Mouse (Mus musculus) heart, adult 2 months (tissue): ENCODE results near the gene Wdr54. TPM values are rescaled to one million over a fixed set of nuclear protein-coding genes. Genes with fewer than 3 reads are reported as not detected.

ENCODE experiments used
- DNase-seq, 2 experiments: peaks; one replicate each; pipeline ENCODE4 v3.0.0; 2021
- H3K27ac ChIP-seq: fragments of 200-600 bp; 2 replicates; pipeline ENCODE4 v1.8.1; 2022
- H3K27me3 ChIP-seq: fragments of 200-500 bp; 2 replicates; pipeline ENCODE4 v1.6.1; 2012; ENCODE audit warnings: mild to moderate bottlenecking, low read length, inconsistent platforms, mixed read lengths; ENCODE audit not compliant: control insufficient read depth, insufficient read depth
- H3K36me3 ChIP-seq: fragments of 200-500 bp; 2 replicates; pipeline ENCODE4 v1.6.1; 2012; ENCODE audit warnings: low read length, inconsistent platforms; ENCODE audit not compliant: control insufficient read depth, insufficient read depth
- H3K4me1 ChIP-seq: fragments of 200-500 bp; 2 replicates; pipeline ENCODE4 v1.6.1; 2011; ENCODE audit warnings: low read length; ENCODE audit not compliant: control insufficient read depth, insufficient read depth
- H3K4me3 ChIP-seq: fragments of 200-600 bp; 2 replicates; pipeline ENCODE4 v1.8.1; 2022
- H3K79me2 ChIP-seq: fragments of 200-500 bp; replicated peaks from 2 replicates; pipeline ENCODE4 v1.6.1; 2012; ENCODE audit warnings: mild to moderate bottlenecking, inconsistent platforms, low read length, moderate library complexity, mixed read lengths; ENCODE audit not compliant: control insufficient read depth, insufficient read depth
- H3K9ac ChIP-seq: fragments of 200-500 bp; 2 replicates; pipeline ENCODE4 v1.6.1; 2012; ENCODE audit warnings: low read depth, mild to moderate bottlenecking, control low read depth, inconsistent platforms, low read length, mixed read lengths
- CTCF ChIP-seq: fragments of 200-600 bp; IDR thresholded peaks from 2 replicates; pipeline ENCODE4 v1.8.1; 2022; ENCODE audit warnings: antibody characterized with exemption, mild to moderate bottlenecking, moderate library complexity
- EP300 ChIP-seq: fragments of 200-500 bp; IDR thresholded peaks from 2 replicates; pipeline ENCODE4 v1.6.1; 2011; ENCODE audit warnings: low read depth, low read length, control low read depth; ENCODE audit not compliant: insufficient read depth
- POLR2A ChIP-seq: fragments of 200-500 bp; IDR thresholded peaks from 2 replicates; pipeline ENCODE4 v1.6.1; 2011; ENCODE audit warnings: mild to moderate bottlenecking, low read depth, low read length, control low read depth; ENCODE audit not compliant: insufficient read depth
- WGBS: fragments of 180-500 bp; shearing (Covaris S2); methylation state at CpG from one replicate; pipeline ENCODE4 v1.1.7; 2018; 5-methylcytosine and 5-hydroxymethylcytosine counted together
- intact Hi-C: fragments of 180-260 bp; cut with DNase I; formaldehyde crosslinking; loops from one replicate; pipeline ENCODE4 v1.15.1; 2025
- polyA plus RNA-seq: library from polyadenylated mRNA; depleted of rRNA; stranded (reverse); fragments of >200 nt; gene quantifications from 2 replicates; pipeline ENCODE4 v1.2.3, GENCODE M21; 2012
- total RNA-seq, 2 experiments: library from RNA; stranded (reverse); gene quantifications; 2 replicates each; pipeline ENCODE4 v1.2.3; 2021

Wdr54 gene
- total and polyA plus RNA-seq, 3 experiments = 0.89 to 2.1 (median 1.3) TPM

DNA sequence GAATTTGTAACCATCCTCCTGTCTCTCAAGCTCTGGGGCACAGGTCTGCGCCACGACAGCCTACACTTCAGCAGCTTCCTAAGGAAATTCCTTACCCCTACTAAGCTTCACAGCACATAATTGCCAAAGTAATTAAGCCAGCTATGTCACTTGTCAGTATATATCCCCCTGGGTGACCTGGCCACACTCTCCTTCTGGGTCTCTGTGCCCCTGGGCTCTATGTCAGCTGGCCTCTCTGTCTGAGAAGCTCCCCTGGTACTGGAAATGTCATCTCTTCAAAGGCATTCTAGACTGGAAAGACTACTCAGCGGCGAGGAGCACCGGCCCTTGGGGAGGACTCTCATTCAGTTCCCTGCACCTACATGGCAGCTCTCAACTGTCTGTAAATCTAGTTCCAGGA, 33.2 kb downstream of the Wdr54 start:
- H3K36me3 ChIP-seq = no peaks in the 10 kb centered on the region
- H3K4me3 ChIP-seq = no peak overlapping the region
- DNase-seq = no peak
- no peak overlapping the region for H3K9ac ChIP-seq
- no peak overlapping the region for H3K27ac ChIP-seq
- WGBS = 87% methylated on average over 5 of the region's 5 CpGs
- intact Hi-C loops = loop anchor here (5.0 kb wide), 1 partner anchor 204 kb away; the partner anchor contains the start of genes Mob1a and Mthfd2
- H3K4me1 ChIP-seq = peaks cover 3% of the 10 kb centered on the region
- TF ChIP-seq EP300 (no peak), POLR2A (no peak), CTCF (no peak)
- no peaks in the 10 kb centered on the region for H3K27me3 ChIP-seq
- H3K79me2 ChIP-seq = no peaks in the 10 kb centered on the region

DNA sequence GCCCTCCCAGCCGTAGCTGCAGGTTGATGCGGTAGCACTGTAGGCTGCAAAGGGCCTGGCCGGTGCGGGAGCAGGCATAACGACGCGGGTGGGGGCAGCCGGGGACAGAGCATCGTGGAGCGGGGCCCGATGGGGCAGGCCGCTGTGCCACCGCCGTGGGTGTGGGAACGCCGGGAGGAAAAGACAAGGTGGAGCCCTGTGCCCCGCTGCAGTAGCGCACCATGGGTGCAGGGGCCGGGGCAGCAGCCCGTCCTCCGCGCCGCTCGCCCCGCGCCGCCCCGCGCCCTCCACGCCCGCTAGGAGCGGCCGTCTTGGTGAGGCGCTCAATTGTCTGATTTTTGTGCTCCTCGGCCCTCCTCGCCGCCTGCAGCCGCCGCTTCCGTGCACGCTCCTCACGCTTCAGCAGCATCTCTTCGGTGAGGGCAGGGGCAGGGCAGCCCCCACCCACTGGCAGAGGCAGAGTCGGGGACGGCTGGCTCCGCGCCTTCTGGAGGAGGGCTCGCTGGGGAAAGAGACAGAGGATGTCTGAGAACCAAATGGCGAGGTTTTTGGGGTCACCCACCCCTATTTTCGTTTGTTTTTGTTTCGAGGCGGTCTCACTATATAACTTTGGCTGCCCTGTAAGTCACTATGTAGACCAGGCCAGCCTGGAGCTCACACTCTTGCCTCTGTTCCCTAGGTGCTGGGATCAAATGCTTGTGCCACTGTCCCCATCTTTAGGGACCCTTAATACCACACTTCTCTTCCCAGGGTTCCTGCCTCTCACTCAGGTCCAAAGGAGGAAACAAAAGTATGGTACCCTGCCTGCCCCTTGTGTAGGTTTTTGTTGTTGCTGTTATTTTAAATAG, 34.1 kb downstream of the Wdr54 start:
- intact Hi-C loops = loop anchor here (5.0 kb wide), 1 partner anchor 205 kb away; the partner anchor contains the start of genes Mob1a and Mthfd2
- Histone ChIP-seq H3K4me3 (peak overlapping the region; percentile 74), H3K36me3 (no peaks in the 10 kb centered on the region), H3K79me2 (no peaks in the 10 kb centered on the region), H3K27ac (peak overlapping the region; percentile 60), H3K9ac (peak overlapping the region; percentile 80), H3K27me3 (no peaks in the 10 kb centered on the region), H3K4me1 (peaks cover 3% of the 10 kb centered on the region)
- 3% methylated on average over 49 of the region's 52 CpGs for WGBS
- no peak for DNase-seq
- TF ChIP-seq POLR2A = no peak
- no peak for TF ChIP-seq EP300
- TF ChIP-seq CTCF = no peak

DNA sequence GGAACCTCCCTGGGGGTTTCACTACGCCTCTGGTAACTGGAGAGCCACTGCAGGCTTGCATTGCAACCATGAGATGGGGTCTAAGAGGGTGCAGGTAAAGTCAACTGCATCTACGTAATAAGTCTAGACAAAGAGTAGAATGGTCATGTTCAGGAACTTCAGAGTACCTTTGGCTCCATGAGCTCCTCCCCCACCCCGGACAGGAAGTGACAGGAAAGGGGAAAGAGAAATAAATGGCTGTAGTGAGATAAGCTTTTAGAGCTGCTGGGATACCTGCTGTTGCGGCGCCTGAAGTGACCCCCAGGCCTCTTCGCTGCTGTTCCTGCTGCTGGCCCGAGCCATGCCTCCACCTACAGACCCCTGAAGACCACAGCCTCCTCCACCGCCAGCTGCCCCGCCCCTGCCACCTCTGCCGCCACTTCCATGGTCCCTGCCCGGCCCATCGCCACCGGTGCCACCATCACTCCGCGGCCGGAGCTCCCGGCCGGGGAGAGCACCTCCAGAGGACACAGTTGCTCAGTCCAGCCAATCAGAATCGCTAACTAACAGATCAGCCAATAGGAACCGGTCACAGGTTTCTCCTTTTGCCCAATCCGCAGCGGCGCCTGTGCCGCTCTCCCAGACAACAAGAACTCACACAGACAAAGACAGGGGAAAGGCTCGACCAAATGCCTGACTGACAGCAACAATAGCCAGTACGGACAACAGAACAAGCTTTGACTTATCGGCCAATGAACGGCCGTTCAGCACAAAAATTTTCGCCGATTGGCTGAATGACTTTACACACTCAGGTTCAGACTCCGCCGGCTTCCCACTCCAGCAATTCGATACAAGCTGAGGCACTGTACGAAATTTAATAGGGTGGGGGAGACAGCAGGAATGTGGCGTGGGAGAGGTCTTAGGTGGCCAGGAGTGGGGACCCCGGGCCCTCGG, 35.0 kb downstream of the Wdr54 start, which contains the start of gene Wbp1:
Gene Wbp1, minus strand, starts transcription at position 630 of the 933 bp plus-strand sequence.
- Histone ChIP-seq H3K4me3 (peak within 1 kb of the TSS; percentile 74), H3K27ac (peak within 1 kb of the TSS; percentile 72), H3K79me2 (no peaks in the 10 kb centered on the region), H3K9ac (peak within 1 kb of the TSS; percentile 93), H3K36me3 (no peaks in the 10 kb centered on the region), H3K4me1 (peaks cover 3% of the 10 kb centered on the region), H3K27me3 (no peaks in the 10 kb centered on the region)
- DNase-seq = peak; percentile 88 to 97
- intact Hi-C loops = loop anchor here (5.0 kb wide), 1 partner anchor 206 kb away; the partner anchor contains the start of genes Mob1a and Mthfd2
- peak; percentile 64 for TF ChIP-seq EP300
- peak; percentile 25 for TF ChIP-seq CTCF
- TF ChIP-seq POLR2A = peak; percentile 57
- under 1% methylated on average over 38 of the region's 38 CpGs for WGBS

DNA sequence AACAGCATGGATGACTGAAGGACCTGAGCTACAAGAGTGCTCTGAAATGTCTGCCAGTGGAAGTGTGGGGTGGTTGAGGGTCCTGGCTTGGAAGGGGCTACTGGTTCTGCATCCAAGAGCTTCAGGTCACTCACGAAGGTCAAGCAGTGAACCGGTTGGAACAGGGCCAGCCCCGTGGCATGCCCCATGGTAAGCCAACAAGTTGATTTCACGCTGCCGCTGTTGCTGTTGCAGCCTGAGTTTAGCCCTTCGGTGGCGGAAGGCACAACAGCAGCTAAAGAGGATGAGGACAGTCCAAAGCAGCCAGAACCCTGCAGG, 36.5 kb downstream of the Wdr54 start:
- H3K36me3 ChIP-seq = no peaks in the 10 kb centered on the region
- no peaks in the 10 kb centered on the region for H3K79me2 ChIP-seq
- no peak overlapping the region for H3K9ac ChIP-seq
- H3K4me3 ChIP-seq = no peak overlapping the region
- 69% methylated on average over 7 of the region's 7 CpGs for whole genome bisulfite sequencing
- no peak for TF ChIP-seq POLR2A
- TF ChIP-seq CTCF = no peak
- no peak for TF ChIP-seq EP300
- peaks cover 7% of the 10 kb centered on the region for H3K4me1 ChIP-seq
- H3K27me3 ChIP-seq = no peaks in the 10 kb centered on the region
- no peak for DNase-seq
- intact Hi-C loops = loop anchor here (5.0 kb wide), 1 partner anchor 208 kb away; the partner anchor contains the start of genes Mob1a and Mthfd2
- H3K27ac ChIP-seq = no peak overlapping the region

DNA sequence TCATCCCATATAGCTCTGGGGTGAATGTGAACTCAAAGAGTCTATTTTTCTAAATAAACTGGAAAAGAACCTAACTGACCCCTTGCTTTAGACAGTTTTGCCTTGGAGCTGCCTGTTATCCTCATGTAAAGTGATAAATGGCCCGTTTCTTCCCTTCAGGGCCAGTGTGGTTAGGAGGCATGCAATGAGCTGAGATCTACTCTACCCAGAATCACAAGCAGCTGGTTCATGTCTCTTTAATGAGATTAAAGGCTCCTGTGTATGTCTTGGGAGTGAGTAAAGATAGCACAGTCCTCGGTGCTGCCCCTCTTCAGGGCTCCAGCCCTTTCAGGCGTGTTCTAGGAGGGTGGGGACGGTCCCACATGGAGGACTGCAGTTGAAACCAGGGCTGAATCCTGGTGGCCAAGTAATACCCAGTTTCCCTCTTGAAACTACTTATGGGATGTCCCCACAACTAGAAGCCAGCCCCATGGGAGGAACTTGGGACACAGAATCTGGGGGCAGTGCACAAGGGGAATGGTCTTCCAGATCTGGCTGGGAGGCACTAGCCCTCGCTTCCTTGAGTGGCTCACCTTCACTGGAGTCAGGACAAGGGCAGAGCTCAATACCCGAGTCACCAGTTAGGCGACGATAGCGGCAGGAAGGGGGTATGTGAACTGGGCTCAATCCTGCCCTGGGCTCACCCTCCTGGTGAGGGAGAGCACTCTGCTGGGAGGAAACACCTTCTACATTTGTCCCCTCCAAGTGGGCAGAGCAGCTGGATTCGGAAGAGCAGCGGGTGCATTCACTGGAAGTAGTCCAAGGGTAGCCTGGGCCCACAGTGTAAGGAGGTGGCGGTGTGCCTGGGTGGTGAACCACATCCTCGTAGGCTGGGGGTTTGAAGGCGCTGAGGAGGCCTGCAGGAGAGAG, 37.1 kb downstream of the Wdr54 start:
- Histone ChIP-seq H3K79me2 (no peaks in the 10 kb centered on the region), H3K9ac (no peak overlapping the region), H3K36me3 (no peaks in the 10 kb centered on the region), H3K4me3 (no peak overlapping the region), H3K27ac (no peak overlapping the region), H3K4me1 (peaks cover 7% of the 10 kb centered on the region), H3K27me3 (no peaks in the 10 kb centered on the region)
- no peak for TF ChIP-seq EP300
- no peak for TF ChIP-seq CTCF
- TF ChIP-seq POLR2A = no peak
- intact Hi-C loops = no loop called here
- 77% methylated on average over 14 of the region's 14 CpGs for WGBS
- DNase-seq = no peak
